Mouse (Mus musculus) MEL-GATA-1-ER (cell line): ENCODE results near the gene Zyx.

ENCODE experiments used
- DNase-seq: peaks from one replicate; pipeline ENCODE4 v3.0.0-alpha.2; 2012; ENCODE audit warnings: low read depth; ENCODE audit errors: extremely low read depth

Gene Zyx

GRCm38 (mm10) chr6:42395960-42396809, 46.8 kb downstream of the Zyx start:
- no peak for DNase-seq

- peak; percentile 23 for DNase-seq
These were observed 47.7 kb downstream of the Zyx start for GRCm38 (mm10) chr6:42397041-42397657.

GRCm38 (mm10) chr6:42398285-42398684, 48.9 kb downstream of the Zyx start:
- DNase-seq: no peak

DNA sequence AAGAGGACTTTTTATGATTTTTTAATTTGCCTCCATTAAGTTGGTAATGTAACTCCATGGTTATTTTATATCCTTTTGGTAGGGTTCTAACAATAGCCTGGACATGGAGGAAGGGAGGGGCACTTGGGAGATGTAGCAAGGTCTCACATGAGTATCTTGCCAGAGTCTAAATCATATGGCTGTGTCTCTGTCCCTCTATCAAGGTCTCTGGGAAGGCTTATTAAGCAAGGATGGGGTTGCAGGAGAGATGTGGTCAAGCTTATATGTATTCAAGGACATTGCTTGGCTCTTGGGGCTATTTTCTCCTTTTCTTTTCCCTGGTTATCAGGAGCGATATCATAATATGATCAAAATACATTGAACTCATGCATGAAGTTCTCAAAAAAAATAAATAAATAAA, 49.6 kb downstream of the Zyx start:
- DNase-seq: no peak

- no peak for DNase-seq
These were observed 50.5 kb downstream of the Zyx start, which contains the start of gene Tas2r143 for GRCm38 (mm10) chr6:42399938-42400337. Gene Tas2r143, plus strand, starts transcription at chr6:42400238.

DNA sequence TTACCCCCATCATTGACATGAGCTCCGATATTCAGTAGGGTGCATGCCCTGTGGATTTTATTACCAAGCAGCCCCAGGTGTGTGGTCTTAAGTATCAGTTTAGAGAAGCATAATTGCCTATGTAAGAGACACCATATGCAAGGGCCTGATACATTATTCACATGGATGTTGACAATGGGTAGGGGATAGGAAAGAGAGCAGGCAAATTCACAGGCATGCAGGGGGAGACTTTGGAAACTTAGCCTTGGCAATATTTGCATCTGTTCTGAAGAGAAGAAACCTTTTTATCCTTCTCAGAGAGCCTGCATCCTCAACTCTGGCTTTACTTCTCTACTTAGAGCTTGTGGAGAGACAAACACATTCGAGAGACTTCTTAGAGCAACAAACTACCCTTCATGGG, 55.7 kb downstream of the Zyx start, which contains the start of gene Tas2r135:
Tas2r135 (plus strand) TSS at position 301 of the 400 bp plus-strand sequence.
- DNase-seq: no peak
